Mouse (Mus musculus): ENCODE measurements at regions not wholly inside any gene's neighbourhood (a gene's known extent, or its start where the extent isn't known, plus 50 kb on each side); places are given as distances from the start of the nearest gene placed in this dataset.

GRCm38 (mm10) chr3:52735939-52736338, 281.1 kb downstream of the Cog6 start:
- Histone ChIP-seq H3K4me1 (ENCODE audit: control insufficient read depth, insufficient read depth, low read length) (no peaks in the 10 kb centered on the region; the same call in 1 of the 2 replicates), H3K4me3 (replicated peaks; ENCODE audit: extremely low read depth, low read depth, low read length) (no peak overlapping the region)
- TF ChIP-seq POLR2A (IDR thresholded peaks at IDR 0.05; ENCODE audit: borderline replicate concordance, extremely low read depth, low read depth, low read length): no peak
- no peak for TF ChIP-seq CTCF (IDR thresholded peaks at IDR 0.05; ENCODE audit: insufficient read depth, low read length)
- WGBS: 92% methylated on average over 7 of the region's 7 CpGs
- no peak for DNase-seq

DNA sequence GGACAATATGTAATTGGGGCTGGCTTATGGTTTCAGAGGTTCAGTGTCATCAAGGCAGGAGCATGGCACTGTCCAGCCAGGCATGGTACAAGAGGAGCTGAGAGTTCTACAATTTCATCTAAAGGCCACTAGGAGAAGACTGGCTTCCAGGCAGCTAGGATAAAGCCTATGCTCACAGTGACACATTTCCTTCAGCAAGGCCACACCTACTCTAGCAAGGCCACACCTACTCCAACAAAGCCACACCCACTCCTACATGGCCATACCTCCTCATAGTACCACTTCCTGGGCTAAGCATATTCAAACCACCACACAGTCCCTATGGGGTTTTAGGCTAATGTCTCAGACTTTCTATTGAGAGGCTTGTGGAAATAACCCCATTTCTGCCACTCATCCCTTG, 285.1 kb downstream of the Cog6 start:
- Histone ChIP-seq H3K4me1 (ENCODE audit: control insufficient read depth, insufficient read depth, low read length) (peaks cover 2% of the 10 kb centered on the region), H3K4me3 (replicated peaks; ENCODE audit: extremely low read depth, low read depth, low read length) (no peak overlapping the region)
- TF ChIP-seq CTCF (IDR thresholded peaks at IDR 0.05; ENCODE audit: insufficient read depth, low read length) (no peak), POLR2A (IDR thresholded peaks at IDR 0.05; ENCODE audit: borderline replicate concordance, extremely low read depth, low read depth, low read length) (no peak)
- no peak for DNase-seq

GRCm38 (mm10) chr3:52731491-52731890, 285.5 kb downstream of the Cog6 start:
- DNase-seq: no peak
- H3K4me3 ChIP-seq (replicated peaks; ENCODE audit: extremely low read depth, low read depth, low read length): no peak overlapping the region
- 76% methylated on average over 3 of the region's 3 CpGs for WGBS
- no peak for TF ChIP-seq CTCF (IDR thresholded peaks at IDR 0.05; ENCODE audit: insufficient read depth, low read length)
- no peak for TF ChIP-seq POLR2A (IDR thresholded peaks at IDR 0.05; ENCODE audit: borderline replicate concordance, extremely low read depth, low read depth, low read length)
- H3K4me1 ChIP-seq (ENCODE audit: control insufficient read depth, insufficient read depth, low read length): peaks cover 2% of the 10 kb centered on the region

GRCm38 (mm10) chr3:52729731-52730130, 287.3 kb downstream of the Cog6 start:
- WGBS: 72% methylated on average over 3 of the region's 3 CpGs
- DNase-seq: no peak
- TF ChIP-seq CTCF (IDR thresholded peaks at IDR 0.05; ENCODE audit: insufficient read depth, low read length) (no peak), POLR2A (IDR thresholded peaks at IDR 0.05; ENCODE audit: borderline replicate concordance, extremely low read depth, low read depth, low read length) (no peak)
- Histone ChIP-seq H3K4me3 (replicated peaks; ENCODE audit: extremely low read depth, low read depth, low read length) (no peak overlapping the region), H3K4me1 (ENCODE audit: control insufficient read depth, insufficient read depth, low read length) (peaks cover 2% of the 10 kb centered on the region)

- Histone ChIP-seq H3K4me1 (ENCODE audit: control insufficient read depth, insufficient read depth, low read length) (peaks cover 2% of the 10 kb centered on the region), H3K4me3 (replicated peaks; ENCODE audit: extremely low read depth, low read depth, low read length) (no peak overlapping the region)
- DNase-seq: no peak
- WGBS: 64% methylated on average over 6 of the region's 6 CpGs
- no peak for TF ChIP-seq POLR2A (IDR thresholded peaks at IDR 0.05; ENCODE audit: borderline replicate concordance, extremely low read depth, low read depth, low read length)
- no peak for TF ChIP-seq CTCF (IDR thresholded peaks at IDR 0.05; ENCODE audit: insufficient read depth, low read length)
Measured at GRCm38 (mm10) chr3:52728860-52729259, 288.2 kb downstream of the Cog6 start.

- no peak for TF ChIP-seq POLR2A (IDR thresholded peaks at IDR 0.05; ENCODE audit: borderline replicate concordance, extremely low read depth, low read depth, low read length)
- no peak for TF ChIP-seq CTCF (IDR thresholded peaks at IDR 0.05; ENCODE audit: insufficient read depth, low read length)
- Histone ChIP-seq H3K4me3 (replicated peaks; ENCODE audit: extremely low read depth, low read depth, low read length) (no peak overlapping the region), H3K4me1 (ENCODE audit: control insufficient read depth, insufficient read depth, low read length) (peaks cover 2% of the 10 kb centered on the region)
- DNase-seq: no peak
- 96% methylated on average over 5 of the region's 5 CpGs for WGBS
Measured at GRCm38 (mm10) chr3:52728426-52728825, 288.6 kb downstream of the Cog6 start.

DNA sequence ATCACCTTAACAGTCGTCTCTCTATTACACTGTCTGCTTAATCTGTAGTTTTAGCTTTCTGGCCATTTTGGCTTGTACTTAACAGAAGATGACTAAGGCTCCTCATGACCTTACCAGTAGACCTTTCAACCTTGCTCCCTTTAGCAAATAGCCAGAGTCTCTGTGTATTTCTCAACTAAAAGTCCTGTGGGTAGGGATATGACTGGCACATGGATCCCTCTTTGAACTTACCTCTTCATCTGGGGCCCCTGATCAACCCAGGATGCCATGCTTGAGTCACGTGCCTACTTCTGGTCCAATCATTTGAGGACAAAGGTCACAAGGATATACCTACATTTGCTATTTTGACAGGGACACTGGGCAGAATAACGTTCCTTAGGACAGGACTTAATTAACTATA, 292.7 kb downstream of the Cog6 start:
- TF ChIP-seq POLR2A (IDR thresholded peaks at IDR 0.05; ENCODE audit: borderline replicate concordance, extremely low read depth, low read depth, low read length) (no peak), CTCF (IDR thresholded peaks at IDR 0.05; ENCODE audit: insufficient read depth, low read length) (no peak)
- WGBS: 86% methylated on average over 3 of the region's 3 CpGs
- no peak overlapping the region for H3K4me3 ChIP-seq (replicated peaks; ENCODE audit: extremely low read depth, low read depth, low read length)
- no peaks in the 10 kb centered on the region for H3K4me1 ChIP-seq (ENCODE audit: control insufficient read depth, insufficient read depth, low read length)
- no peak for DNase-seq

- TF ChIP-seq POLR2A (IDR thresholded peaks at IDR 0.05; ENCODE audit: borderline replicate concordance, extremely low read depth, low read depth, low read length): no peak
- no peak for TF ChIP-seq CTCF (IDR thresholded peaks at IDR 0.05; ENCODE audit: insufficient read depth, low read length)
- Histone ChIP-seq H3K4me3 (replicated peaks; ENCODE audit: extremely low read depth, low read depth, low read length) (no peak overlapping the region), H3K4me1 (ENCODE audit: control insufficient read depth, insufficient read depth, low read length) (no peaks in the 10 kb centered on the region)
- no peak for DNase-seq
- 100% methylated on average over 2 of the region's 2 CpGs for whole genome bisulfite sequencing
Measured at GRCm38 (mm10) chr3:52722946-52723345, 294.1 kb downstream of the Cog6 start.

GRCm38 (mm10) chr3:52719181-52719580, 297.9 kb downstream of the Cog6 start:
- WGBS: 84% methylated on average over 3 of the region's 3 CpGs
- DNase-seq: no peak
- TF ChIP-seq POLR2A (IDR thresholded peaks at IDR 0.05; ENCODE audit: borderline replicate concordance, extremely low read depth, low read depth, low read length) (no peak), CTCF (IDR thresholded peaks at IDR 0.05; ENCODE audit: insufficient read depth, low read length) (no peak)
- H3K4me3 ChIP-seq (replicated peaks; ENCODE audit: extremely low read depth, low read depth, low read length): no peak overlapping the region
- no peaks in the 10 kb centered on the region for H3K4me1 ChIP-seq (ENCODE audit: control insufficient read depth, insufficient read depth, low read length)

- no peak for DNase-seq
- no peak overlapping the region for H3K4me3 ChIP-seq (replicated peaks; ENCODE audit: extremely low read depth, low read depth, low read length)
- H3K4me1 ChIP-seq (ENCODE audit: control insufficient read depth, insufficient read depth, low read length): no peaks in the 10 kb centered on the region
- WGBS: 79% methylated on average over 5 of the region's 5 CpGs
- no peak for TF ChIP-seq POLR2A (IDR thresholded peaks at IDR 0.05; ENCODE audit: borderline replicate concordance, extremely low read depth, low read depth, low read length)
- no peak for TF ChIP-seq CTCF (IDR thresholded peaks at IDR 0.05; ENCODE audit: insufficient read depth, low read length)
Measured at GRCm38 (mm10) chr3:52717324-52717723, 299.7 kb downstream of the Cog6 start.
